Mouse (Mus musculus) CD4-positive, CD25-positive, alpha-beta regulatory T cell, adult 9 weeks (primary cell): ENCODE results near the gene Gm15023. TPM values are rescaled to one million over a fixed set of nuclear protein-coding genes. Genes with fewer than 3 reads are reported as not detected.

Experiments
- polyA plus RNA-seq: library from polyadenylated mRNA; unstranded; fragments of 100-300 nt; shearing (Covaris generic); gene quantifications from one replicate; pipeline ENCODE4 v1.2.1, GENCODE M21; 2017

The Gm15023 gene
- polyA plus RNA-seq, result not detected

DNA sequence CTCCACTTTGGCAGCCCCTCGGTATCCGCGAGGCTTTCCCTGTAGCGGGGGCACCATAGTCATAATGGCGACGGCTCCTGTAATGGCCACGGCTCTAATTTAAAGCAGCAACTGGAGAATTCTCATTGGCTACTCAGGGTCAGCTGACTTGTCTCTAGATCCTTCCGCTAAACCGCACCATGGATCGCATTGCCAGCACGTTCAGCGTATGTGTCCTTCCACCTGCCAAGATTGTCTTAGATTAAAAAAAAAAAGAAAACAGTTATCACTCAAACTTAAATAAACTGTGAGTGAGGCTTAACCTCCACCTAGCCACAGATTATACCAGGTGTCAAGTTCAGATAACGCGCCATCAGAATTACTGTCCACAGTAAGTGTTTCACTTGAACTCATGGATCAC lies at the start of gene Gm15023:
Gene Gm15023 (minus strand): TSS at position 101 of the 400 bp plus-strand sequence.

DNA sequence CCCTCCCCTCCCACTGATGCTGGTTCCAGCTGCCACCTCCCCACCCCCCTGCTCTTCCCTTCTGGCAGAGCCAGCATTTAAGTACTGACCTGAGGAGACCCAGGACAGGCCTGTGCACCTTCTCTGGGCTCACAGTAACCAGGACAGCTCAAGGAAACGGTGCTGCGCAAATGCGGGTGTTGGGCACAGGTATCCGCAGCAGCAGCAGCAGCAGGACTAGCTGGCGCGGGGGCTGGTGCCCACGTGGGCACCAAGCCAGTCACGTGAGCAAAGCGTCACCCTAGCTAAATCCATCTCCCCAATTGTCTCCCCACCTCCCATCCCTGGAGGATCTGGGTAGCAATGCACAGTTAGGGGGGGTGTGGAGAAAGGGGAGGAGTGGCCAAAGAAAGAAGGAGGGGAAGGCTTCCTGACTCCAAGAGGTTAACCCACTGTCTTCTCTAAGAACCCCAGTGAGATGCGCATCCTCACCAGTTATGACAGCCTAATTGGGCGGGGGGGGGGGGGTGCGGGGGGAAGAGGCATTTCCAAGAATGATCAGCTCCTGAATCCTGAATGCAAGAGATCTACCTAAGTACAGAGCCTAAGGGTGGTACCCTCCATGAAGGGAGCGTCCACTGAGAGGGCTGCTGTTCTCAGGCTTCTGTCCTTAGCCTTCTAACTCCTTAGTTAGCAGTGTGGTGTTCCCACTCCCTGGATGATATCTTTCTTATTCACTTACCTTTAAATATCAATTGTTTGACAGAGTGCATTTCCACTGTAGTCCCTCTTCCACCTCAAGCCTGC lies 33.2 kb upstream of the Gm15023 start, which contains the start of gene Tceal6:
Gene Tceal6 (minus strand): TSS at position 252 of the 786 bp plus-strand sequence.

Other genes starting within 250 kb of the Gm15023 start
- gene Nxf2, start 212.9 kb downstream of the Gm15023 start, polyA plus RNA-seq, result 0.43 TPM
- gene Zmat1, start 168.4 kb downstream of the Gm15023 start, polyA plus RNA-seq, result 6.6 TPM
- not detected for gene Tceal6, start 33.1 kb upstream of the Gm15023 start, polyA plus RNA-seq
- not detected for gene Pramel3, start 124.7 kb upstream of the Gm15023 start, polyA plus RNA-seq
- gene Gm5128, start 195.7 kb upstream of the Gm15023 start, polyA plus RNA-seq, result 0.24 TPM